Mouse (Mus musculus) kidney, adult 2 months (tissue): Measurements from ENCODE around the gene Tor1aip1.

ENCODE experiments used
- CTCF ChIP-seq: fragments of 200-500 bp; conservative IDR thresholded peaks from 2 replicates; pipeline ENCODE4 v1.5.1; 2011; ENCODE audit warnings: low read depth, mild to moderate bottlenecking, control low read depth, low read length, moderate library complexity, mixed read lengths; ENCODE audit not compliant: insufficient read depth, insufficient read length
- POLR2A ChIP-seq: fragments of 200-500 bp; IDR thresholded peaks from one replicate; pipeline ENCODE4 v1.6.1; 2011; ENCODE audit warnings: low read depth, low read length, control low read depth

DNA sequence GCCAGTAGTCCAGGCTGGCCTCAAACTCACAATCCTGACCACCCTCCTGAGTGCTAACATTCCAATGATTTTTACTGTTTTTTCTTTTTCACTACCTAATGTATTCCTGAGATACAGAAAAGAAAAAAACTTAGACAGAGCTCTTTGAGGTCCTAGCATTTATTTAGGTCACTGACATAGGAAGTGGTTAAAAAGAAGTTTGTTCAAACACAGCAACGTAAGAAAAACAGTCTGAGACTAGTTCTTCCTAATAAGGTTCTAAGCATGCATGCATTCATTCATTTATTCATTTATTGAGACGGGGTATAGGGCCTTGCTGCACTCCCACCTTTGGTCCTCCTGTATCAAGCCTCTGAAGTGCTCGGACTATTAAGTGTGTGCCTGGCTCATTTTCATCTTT is 8.4 kb downstream of the Tor1aip1 start:
- TF ChIP-seq CTCF (no peak), POLR2A (no peak)
